Mouse (Mus musculus): ENCODE measurements around the gene Il34. TPM values are rescaled to one million over a fixed set of nuclear protein-coding genes. Genes with fewer than 3 reads are reported as not detected.

Il34 gene
- polyA plus RNA-seq, 1 experiment from 2014 or later, result 3.0 TPM

DNA sequence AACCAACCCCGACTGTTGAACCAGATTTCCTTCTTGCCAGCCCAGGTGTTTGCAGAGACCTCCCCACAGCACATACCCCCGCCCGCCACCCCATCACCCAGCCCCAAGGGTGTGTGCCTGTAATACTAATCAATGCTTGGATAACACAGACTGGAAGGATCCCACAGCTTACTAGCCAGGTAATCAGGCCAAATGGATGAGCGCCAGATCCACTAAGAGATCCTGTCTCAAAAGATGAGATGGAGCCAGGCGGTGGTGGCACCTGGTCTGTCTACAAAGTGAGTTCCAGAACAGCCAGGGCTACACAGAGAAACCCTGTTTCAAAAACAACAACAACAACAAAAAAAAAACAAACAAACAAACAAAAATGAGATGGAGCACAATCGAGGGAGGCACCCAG lies 38.5 kb downstream of the Il34 start:
- no peak for ATAC-seq (ENCODE audit: low FRiP score, low TSS enrichment)
- no peaks in the 10 kb centered on the region for H3K9me3 ChIP-seq (ENCODE audit: low read length)
- no peak overlapping the region for H3K4me3 ChIP-seq (ENCODE audit: low read length)
- H3K27ac ChIP-seq (ENCODE audit: low read length), result no peak overlapping the region
- whole genome bisulfite sequencing, result 95% methylated on average over 6 of the region's 6 CpGs
- no peaks in the 10 kb centered on the region for H3K27me3 ChIP-seq (ENCODE audit: insufficient read depth, low read length)
- no peak overlapping the region for H3K9ac ChIP-seq (replicated peaks; ENCODE audit: low read length)
- no peaks in the 10 kb centered on the region for H3K36me3 ChIP-seq (ENCODE audit: insufficient read depth, low read length)
- no peak overlapping the region for H3K4me2 ChIP-seq (replicated peaks; ENCODE audit: low read depth, low read length)
- H3K4me1 ChIP-seq (ENCODE audit: insufficient read depth, low read length), result no peaks in the 10 kb centered on the region

DNA sequence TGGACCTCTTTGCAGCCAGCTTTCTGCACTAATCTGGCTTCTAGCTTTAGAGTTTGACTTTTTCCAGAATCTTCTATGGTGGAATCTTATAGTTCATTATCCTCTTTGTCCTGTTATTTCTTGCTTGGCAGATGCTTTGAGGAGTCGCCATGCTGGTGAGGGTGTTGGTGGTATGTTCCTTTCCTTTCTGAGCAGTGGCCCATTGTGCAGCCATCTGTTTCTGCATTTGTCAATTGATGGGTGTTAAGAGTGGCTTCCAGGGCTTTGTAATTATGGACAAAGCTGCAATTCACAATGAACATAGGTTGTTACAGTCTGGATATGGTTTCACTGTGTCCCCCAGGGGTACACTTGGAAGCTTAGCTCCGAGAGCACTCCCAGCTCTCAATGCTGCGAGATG lies 41.1 kb downstream of the Il34 start:
- WGBS, result 85% methylated on average over 3 of the region's 3 CpGs
- no peak for ATAC-seq (ENCODE audit: low FRiP score, low TSS enrichment)
- H3K9ac ChIP-seq (replicated peaks; ENCODE audit: low read length), result no peak overlapping the region
- H3K27ac ChIP-seq (ENCODE audit: low read length), result no peak overlapping the region
- no peaks in the 10 kb centered on the region for H3K9me3 ChIP-seq (ENCODE audit: low read length)
- no peaks in the 10 kb centered on the region for H3K27me3 ChIP-seq (ENCODE audit: insufficient read depth, low read length)
- no peak overlapping the region for H3K4me2 ChIP-seq (replicated peaks; ENCODE audit: low read depth, low read length)
- no peaks in the 10 kb centered on the region for H3K36me3 ChIP-seq (ENCODE audit: insufficient read depth, low read length)
- peaks cover 6% of the 10 kb centered on the region; the same call in 1 of the 2 replicates for H3K4me1 ChIP-seq (ENCODE audit: insufficient read depth, low read length)
- H3K4me3 ChIP-seq (ENCODE audit: low read length), result no peak overlapping the region

DNA sequence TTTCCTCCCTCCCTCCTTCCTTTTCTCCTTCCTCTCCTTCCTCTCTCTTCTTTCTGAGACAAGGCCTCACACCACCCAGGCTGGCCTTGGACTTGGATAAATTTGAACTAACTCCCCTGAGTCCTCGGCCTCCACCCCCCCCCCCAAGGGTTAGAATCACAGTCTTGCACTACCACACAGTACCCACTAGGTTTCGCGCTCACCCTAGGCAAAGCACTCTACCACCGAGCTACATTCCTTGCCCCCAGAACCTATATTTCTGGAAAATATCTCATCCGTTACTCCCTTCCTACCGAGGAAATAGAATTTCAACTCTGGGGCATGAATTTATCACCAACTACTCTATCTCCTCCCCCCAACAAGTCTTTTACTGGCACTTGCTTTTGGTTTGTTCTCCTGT lies 43.7 kb downstream of the Il34 start:
- no peak overlapping the region for H3K4me3 ChIP-seq (ENCODE audit: low read length)
- peaks cover 6% of the 10 kb centered on the region; the same call in 1 of the 2 replicates for H3K4me1 ChIP-seq (ENCODE audit: insufficient read depth, low read length)
- no peak overlapping the region for H3K9ac ChIP-seq (replicated peaks; ENCODE audit: low read length)
- WGBS, result 60% methylated on average over 6 of the region's 6 CpGs
- ATAC-seq (ENCODE audit: low FRiP score, low TSS enrichment), result 0 out of 2 replicates have a peak, but pooled peaks have one; percentile 49
- no peaks in the 10 kb centered on the region for H3K27me3 ChIP-seq (ENCODE audit: insufficient read depth, low read length)
- H3K4me2 ChIP-seq (replicated peaks; ENCODE audit: low read depth, low read length), result no peak overlapping the region
- no peak overlapping the region for H3K27ac ChIP-seq (ENCODE audit: low read length)
- no peaks in the 10 kb centered on the region for H3K9me3 ChIP-seq (ENCODE audit: low read length)
- H3K36me3 ChIP-seq (ENCODE audit: insufficient read depth, low read length), result no peaks in the 10 kb centered on the region

DNA sequence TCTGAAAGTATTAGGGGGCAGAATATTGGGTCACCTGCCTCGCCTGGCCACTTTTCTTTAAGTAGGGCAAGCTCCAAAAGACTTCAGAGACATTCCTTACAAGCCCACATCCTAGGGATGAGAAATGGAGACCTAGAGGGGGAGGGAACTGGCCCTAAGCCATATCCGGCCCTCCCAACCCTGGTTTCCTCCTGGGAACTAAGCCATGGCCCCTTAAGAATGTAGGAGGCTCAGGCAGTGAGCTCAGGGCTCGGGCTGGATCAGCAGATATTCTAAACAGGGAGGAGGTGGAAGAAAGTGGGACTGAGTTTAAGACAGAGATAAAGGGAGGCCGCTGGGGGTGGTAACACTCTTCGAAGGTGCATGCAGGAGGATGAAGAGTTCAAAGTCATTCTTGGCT lies 44.5 kb downstream of the Il34 start:
- Histone ChIP-seq H3K36me3 (ENCODE audit: insufficient read depth, low read length) (no peaks in the 10 kb centered on the region), H3K9me3 (ENCODE audit: low read length) (no peaks in the 10 kb centered on the region), H3K9ac (replicated peaks; ENCODE audit: low read length) (no peak overlapping the region), H3K27me3 (ENCODE audit: insufficient read depth, low read length) (no peaks in the 10 kb centered on the region), H3K4me1 (ENCODE audit: insufficient read depth, low read length) (peaks cover 6% of the 10 kb centered on the region; the same call in 1 of the 2 replicates), H3K27ac (ENCODE audit: low read length) (peak overlapping the region; percentile 55; the same call in 1 of the 2 replicates), H3K4me2 (replicated peaks; ENCODE audit: low read depth, low read length) (no peak overlapping the region), H3K4me3 (ENCODE audit: low read length) (no peak overlapping the region)
- ATAC-seq (ENCODE audit: low FRiP score, low TSS enrichment), result peak; percentile 72; the same call in 1 of the 2 replicates
- 44% methylated on average over 5 of the region's 5 CpGs for WGBS

DNA sequence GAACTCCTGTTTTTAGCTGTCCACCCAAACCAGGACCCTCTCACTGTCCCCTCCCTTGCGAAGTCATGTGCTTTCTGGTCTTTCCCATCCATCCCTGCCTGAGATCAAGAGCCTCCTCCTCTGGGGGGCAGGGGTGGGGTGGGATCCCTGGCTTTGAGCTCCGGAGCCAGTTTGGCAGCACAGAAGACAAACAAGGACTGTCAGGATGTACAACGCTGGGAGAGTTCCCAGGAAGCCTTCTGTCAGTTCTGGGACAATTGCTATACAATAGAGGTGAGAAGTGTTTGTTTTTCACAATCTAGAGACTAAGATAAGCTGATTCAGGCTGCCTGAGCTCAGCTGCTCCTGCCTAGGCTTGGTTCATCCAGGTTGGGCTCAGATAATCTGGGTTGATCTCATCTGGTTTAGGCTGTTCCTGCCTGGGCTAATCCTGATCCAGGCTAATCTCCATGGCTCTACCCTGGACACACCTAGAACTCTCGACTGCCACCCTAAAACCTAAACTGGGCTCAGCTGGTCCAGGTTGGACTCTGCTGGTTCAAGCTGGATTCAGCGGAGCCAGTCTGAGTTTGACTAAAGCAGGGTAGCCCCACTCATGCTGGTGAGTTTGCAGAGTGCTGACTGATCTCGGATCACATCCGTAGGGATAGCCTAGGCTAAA lies 45.3 kb downstream of the Il34 start:
- Histone ChIP-seq H3K36me3 (ENCODE audit: insufficient read depth, low read length) (no peaks in the 10 kb centered on the region), H3K27me3 (ENCODE audit: insufficient read depth, low read length) (no peaks in the 10 kb centered on the region), H3K4me1 (ENCODE audit: insufficient read depth, low read length) (peaks cover 7% of the 10 kb centered on the region; the same call in 1 of the 2 replicates), H3K27ac (ENCODE audit: low read length) (peak overlapping the region; percentile 55), H3K9ac (replicated peaks; ENCODE audit: low read length) (no peak overlapping the region), H3K4me3 (ENCODE audit: low read length) (no peak overlapping the region), H3K9me3 (ENCODE audit: low read length) (no peaks in the 10 kb centered on the region), H3K4me2 (replicated peaks; ENCODE audit: low read depth, low read length) (no peak overlapping the region)
- peak; percentile 44; the same call in 1 of the 2 replicates for ATAC-seq (ENCODE audit: low FRiP score, low TSS enrichment)
- WGBS, result 68% methylated on average over 7 of the region's 7 CpGs

DNA sequence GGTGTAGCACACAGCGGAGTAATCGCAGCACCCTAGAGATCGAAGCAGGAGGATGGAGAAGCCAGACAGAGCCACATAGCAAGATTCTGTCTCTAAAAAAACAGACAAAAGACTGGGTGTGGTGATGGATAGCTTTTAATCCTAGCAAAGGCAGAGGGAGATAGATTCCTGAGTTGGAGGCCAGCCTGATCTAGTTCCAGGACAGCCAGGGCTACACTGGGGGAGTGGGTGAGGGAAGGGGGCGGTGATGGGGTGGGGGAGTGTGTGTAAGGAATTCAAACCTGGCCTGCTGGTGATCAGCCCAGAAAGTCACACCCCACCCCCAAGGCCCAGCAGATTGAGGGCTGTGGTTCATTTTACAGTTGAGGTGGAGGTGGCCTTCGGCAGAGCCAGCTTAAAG lies 49.5 kb downstream of the Il34 start:
- H3K27me3 ChIP-seq (ENCODE audit: insufficient read depth, low read length), result no peaks in the 10 kb centered on the region
- peaks cover 14% of the 10 kb centered on the region for H3K4me1 ChIP-seq (ENCODE audit: insufficient read depth, low read length)
- H3K27ac ChIP-seq (ENCODE audit: low read length), result no peak overlapping the region
- WGBS, result 68% methylated on average over 5 of the region's 5 CpGs
- H3K36me3 ChIP-seq (ENCODE audit: insufficient read depth, low read length), result no peaks in the 10 kb centered on the region
- no peak overlapping the region for H3K4me2 ChIP-seq (replicated peaks; ENCODE audit: low read depth, low read length)
- no peaks in the 10 kb centered on the region for H3K9me3 ChIP-seq (ENCODE audit: low read length)
- ATAC-seq (ENCODE audit: low FRiP score, low TSS enrichment), result no peak
- H3K4me3 ChIP-seq (ENCODE audit: low read length), result no peak overlapping the region
- no peak overlapping the region for H3K9ac ChIP-seq (replicated peaks; ENCODE audit: low read length)

DNA sequence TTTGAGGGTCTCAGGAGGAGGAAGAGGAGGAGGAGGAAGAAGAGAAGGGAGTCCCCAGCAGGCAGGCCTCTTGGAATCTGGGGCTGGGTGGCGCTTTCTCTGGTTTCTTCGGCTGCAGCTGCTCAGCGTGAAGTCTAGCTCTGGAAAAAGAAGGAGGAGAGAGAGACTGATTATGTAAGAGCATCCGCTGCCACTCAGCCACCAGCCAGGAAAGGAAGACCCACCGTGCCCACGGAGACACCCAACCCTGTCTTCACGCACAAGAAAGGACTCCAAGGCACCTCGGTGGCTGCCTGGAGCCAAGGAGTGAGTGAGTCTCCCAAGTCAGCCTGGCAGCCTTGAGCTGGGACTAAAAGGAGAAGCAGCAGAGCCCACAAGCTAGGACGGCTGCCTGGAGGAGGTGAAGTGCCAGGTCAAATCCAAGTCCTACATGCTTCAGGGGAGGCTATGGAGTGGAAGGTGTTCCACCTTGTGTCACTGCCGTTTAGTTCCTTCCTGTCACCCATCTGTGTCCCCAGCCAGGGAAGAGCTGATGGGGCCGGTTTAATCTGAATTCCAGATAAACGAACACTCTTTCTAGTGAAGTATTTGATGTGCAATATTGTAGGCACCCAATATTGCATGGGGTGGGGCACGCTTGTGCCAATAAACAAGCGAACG lies 50.1 kb downstream of the Il34 start:
- Histone ChIP-seq H3K4me1 (ENCODE audit: insufficient read depth, low read length) (peaks cover 10% of the 10 kb centered on the region), H3K9me3 (ENCODE audit: low read length) (no peaks in the 10 kb centered on the region), H3K36me3 (ENCODE audit: insufficient read depth, low read length) (no peaks in the 10 kb centered on the region), H3K4me3 (ENCODE audit: low read length) (no peak overlapping the region), H3K27me3 (ENCODE audit: insufficient read depth, low read length) (no peaks in the 10 kb centered on the region), H3K9ac (replicated peaks; ENCODE audit: low read length) (no peak overlapping the region), H3K27ac (ENCODE audit: low read length) (no peak overlapping the region), H3K4me2 (replicated peaks; ENCODE audit: low read depth, low read length) (no peak overlapping the region)
- WGBS, result 56% methylated on average over 15 of the region's 15 CpGs
- ATAC-seq (ENCODE audit: low FRiP score, low TSS enrichment), result no peak

DNA sequence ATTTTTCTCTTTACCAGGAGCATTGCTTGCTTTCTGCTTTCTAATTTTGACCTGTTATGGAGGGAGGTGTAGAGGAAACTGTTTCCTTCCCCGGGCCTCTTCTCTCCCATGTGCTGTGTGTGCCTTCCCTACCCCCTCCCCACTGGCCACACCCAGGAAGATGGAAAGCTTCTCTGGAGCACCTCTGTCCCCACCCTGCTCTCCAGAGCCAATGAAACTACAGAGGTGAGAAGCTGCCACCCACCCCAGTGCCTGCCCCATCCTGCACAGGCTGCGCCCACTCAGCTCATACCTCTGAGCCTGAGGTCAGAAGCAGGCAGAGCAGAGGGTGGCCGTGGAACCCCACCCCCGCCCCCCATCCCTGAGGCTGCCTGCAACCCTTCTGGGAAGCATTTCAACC lies 51.0 kb downstream of the Il34 start:
- WGBS, result 35% methylated on average over 4 of the region's 4 CpGs
- ATAC-seq (ENCODE audit: low FRiP score, low TSS enrichment), result peak; percentile 52
- H3K9me3 ChIP-seq (ENCODE audit: low read length), result no peaks in the 10 kb centered on the region
- no peak overlapping the region for H3K4me3 ChIP-seq (ENCODE audit: low read length)
- H3K4me1 ChIP-seq (ENCODE audit: insufficient read depth, low read length), result peaks cover 17% of the 10 kb centered on the region
- no peaks in the 10 kb centered on the region for H3K27me3 ChIP-seq (ENCODE audit: insufficient read depth, low read length)
- H3K27ac ChIP-seq (ENCODE audit: low read length), result no peak overlapping the region
- H3K4me2 ChIP-seq (replicated peaks; ENCODE audit: low read depth, low read length), result no peak overlapping the region
- no peaks in the 10 kb centered on the region for H3K36me3 ChIP-seq (ENCODE audit: insufficient read depth, low read length)
- no peak overlapping the region; the same call in 1 of the 2 replicates for H3K9ac ChIP-seq (replicated peaks; ENCODE audit: low read length)

DNA sequence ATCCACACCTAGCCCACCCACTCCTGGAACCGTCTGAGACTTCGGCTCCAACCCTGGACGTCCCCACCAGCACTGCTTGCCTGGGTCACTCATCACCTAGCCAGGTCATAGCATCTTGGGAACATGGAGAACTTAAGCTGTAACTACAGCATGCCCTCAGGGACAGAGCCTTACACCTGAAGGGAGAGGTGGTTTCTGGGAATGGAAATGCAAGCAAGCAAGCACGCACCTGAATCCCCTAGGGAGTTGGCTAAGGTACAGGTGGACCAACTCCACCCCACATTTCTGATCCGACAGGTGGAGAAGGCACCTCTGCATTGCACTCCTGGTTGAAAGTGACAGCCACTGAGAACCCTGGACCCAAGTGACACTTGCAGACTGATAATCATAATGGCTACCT lies 54.2 kb downstream of the Il34 start:
- no peak overlapping the region for H3K27ac ChIP-seq (ENCODE audit: low read length)
- H3K4me1 ChIP-seq (ENCODE audit: insufficient read depth, low read length), result peaks cover 17% of the 10 kb centered on the region
- no peak overlapping the region for H3K4me3 ChIP-seq (ENCODE audit: low read length)
- H3K4me2 ChIP-seq (replicated peaks; ENCODE audit: low read depth, low read length), result no peak overlapping the region
- no peak overlapping the region for H3K9ac ChIP-seq (replicated peaks; ENCODE audit: low read length)
- ATAC-seq (ENCODE audit: low FRiP score, low TSS enrichment), result no peak
- H3K27me3 ChIP-seq (ENCODE audit: insufficient read depth, low read length), result no peaks in the 10 kb centered on the region
- H3K9me3 ChIP-seq (ENCODE audit: low read length), result no peaks in the 10 kb centered on the region
- 69% methylated on average over 5 of the region's 5 CpGs for WGBS
- H3K36me3 ChIP-seq (ENCODE audit: insufficient read depth, low read length), result no peaks in the 10 kb centered on the region

DNA sequence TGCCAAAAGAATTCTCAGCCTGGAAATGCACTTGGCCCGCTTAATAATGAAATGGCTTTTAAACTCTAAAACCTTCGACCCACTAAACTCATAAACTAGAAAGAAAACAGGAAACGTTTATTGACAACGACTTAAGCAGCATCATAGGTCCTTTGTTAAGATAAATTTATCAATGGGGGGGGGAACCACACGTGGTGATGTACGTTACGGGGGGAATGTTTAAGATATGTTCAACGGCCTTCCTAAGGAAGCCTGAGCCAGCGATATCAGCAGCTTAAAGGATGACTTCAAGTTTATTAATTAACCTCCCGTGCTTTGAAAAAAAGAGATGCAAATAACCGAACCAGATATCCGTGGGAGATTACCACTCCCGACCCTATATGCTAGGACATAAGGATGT lies 55.5 kb downstream of the Il34 start:
- no peaks in the 10 kb centered on the region for H3K9me3 ChIP-seq (ENCODE audit: low read length)
- ATAC-seq (ENCODE audit: low FRiP score, low TSS enrichment), result no peak
- peaks cover 16% of the 10 kb centered on the region for H3K4me1 ChIP-seq (ENCODE audit: insufficient read depth, low read length)
- H3K27ac ChIP-seq (ENCODE audit: low read length), result no peak overlapping the region
- 29% methylated on average over 13 of the region's 13 CpGs for WGBS
- no peak overlapping the region for H3K4me3 ChIP-seq (ENCODE audit: low read length)
- no peaks in the 10 kb centered on the region for H3K27me3 ChIP-seq (ENCODE audit: insufficient read depth, low read length)
- no peaks in the 10 kb centered on the region for H3K36me3 ChIP-seq (ENCODE audit: insufficient read depth, low read length)
- H3K4me2 ChIP-seq (replicated peaks; ENCODE audit: low read depth, low read length), result no peak overlapping the region
- H3K9ac ChIP-seq (replicated peaks; ENCODE audit: low read length), result no peak overlapping the region
